Comparison of ENCODE assay signal across 13 mouse cellular contexts in genomic region chr17:30059066-30059465, GRCm38 (mm10).
"Had no signal": no experiment of that assay in that cellular context is flagged by ENCODE, and none has a peak within 500 bp of the region (broad histone marks: within the 10 kb centered on the region; RNA-seq: fewer than 3 reads in every experiment).

No protein-coding gene starts in this region.

- ATAC-seq: midbrain, embryonic 16.5 days had no signal

- H3K27ac ChIP-seq: limb, embryonic 13.5 days; liver, embryonic 14.5 days; midbrain, embryonic 12.5 days; neural tube, embryonic 13.5 days had no signal

- H3K27me3 ChIP-seq: limb, embryonic 13.5 days; midbrain, embryonic 12.5 days; neural tube, embryonic 13.5 days had no signal

- H3K4me3 ChIP-seq: limb, embryonic 13.5 days; midbrain, embryonic 12.5 days; neural tube, embryonic 13.5 days had no signal

- H3K4me2 ChIP-seq: limb, embryonic 13.5 days; midbrain, embryonic 12.5 days; neural tube, embryonic 13.5 days had no signal

- H3K36me3 ChIP-seq: neural tube, embryonic 13.5 days had no signal

- H3K9me3 ChIP-seq: limb, embryonic 13.5 days; midbrain, embryonic 12.5 days; neural tube, embryonic 13.5 days had no signal

- H3K9ac ChIP-seq: limb, embryonic 13.5 days; liver, embryonic 14.5 days; midbrain, embryonic 12.5 days; neural tube, embryonic 13.5 days had no signal

- DNase-seq: kidney, postnatal 36 days; left cerebral cortex, postnatal 4 days; lung, adult 18-20 months; retina, postnatal 1 day; right cerebral cortex, postnatal 4 days; spleen, adult 18-20 months; thymus, adult 18-20 months; thymus, postnatal 14 days had no signal
